Mouse (Mus musculus) embryonic fibroblast, embryonic 13.5 days (primary cell): ENCODE data around the gene Sbds.

Experiments used
- CTCF ChIP-seq: IDR thresholded peaks from 2 replicates; pipeline ENCODE4 v1.5.1; 2011; ENCODE audit warnings: mild to moderate bottlenecking, control low read depth, low read length, moderate library complexity, borderline replicate concordance; ENCODE audit not compliant: insufficient read depth
- POLR2A ChIP-seq: IDR thresholded peaks from 2 replicates; pipeline ENCODE4 v1.6.1; 2011; ENCODE audit warnings: low read depth, mild to moderate bottlenecking, control low read depth, low read length, moderate library complexity

- TF ChIP-seq POLR2A, result no peak
- no peak for TF ChIP-seq CTCF
These were observed 42.4 kb downstream of the Sbds start for GRCm38 (mm10) chr5:130212956-130213355.
